Mouse (Mus musculus): ENCODE results near the gene Apoa4. TPM values are rescaled to one million over a fixed set of nuclear protein-coding genes. Genes with fewer than 3 reads are reported as not detected.

The Apoa4 gene
- polyA plus RNA-seq, 1 experiment from 2014 or later = 0.06 TPM

GRCm38 (mm10) chr9:46230450-46230975 lies 10.0 kb upstream of the Apoa4 start:
- Histone ChIP-seq H3K9me3 (ENCODE audit: low read length) (no peaks in the 10 kb centered on the region), H3K4me2 (replicated peaks; ENCODE audit: low read depth, low read length) (peak overlapping the region; percentile 67), H3K9ac (replicated peaks; ENCODE audit: low read depth) (no peak overlapping the region), H3K36me3 (ENCODE audit: insufficient read depth, low read length) (no peaks in the 10 kb centered on the region), H3K4me3 (ENCODE audit: low read depth, low read length) (peak overlapping the region; percentile 31), H3K4me1 (ENCODE audit: insufficient read depth, low read depth, low read length) (peaks cover 7% of the 10 kb centered on the region; the same call in 1 of the 2 replicates), H3K27me3 (replicated peaks; ENCODE audit: insufficient read depth, low read length) (0 out of 2 replicates have a peak, but pooled peaks cover 4% of the 10 kb centered on the region), H3K27ac (ENCODE audit: low read length) (no peak overlapping the region)
- TF ChIP-seq CTCF (IDR thresholded peaks at IDR 0.05) = no peak
- TF ChIP-seq EP300 (IDR thresholded peaks at IDR 0.05) = no peak
- WGBS = 18% methylated on average over 13 of the region's 13 CpGs
- DNase-seq (ENCODE audit: low spot score) (no peak), ATAC-seq (no peak)

- Histone ChIP-seq H3K27ac (ENCODE audit: low read length) (no peak overlapping the region), H3K4me2 (replicated peaks; ENCODE audit: low read depth, low read length) (no peak overlapping the region), H3K4me1 (ENCODE audit: insufficient read depth, low read depth, low read length) (peaks cover 2% of the 10 kb centered on the region; the same call in 1 of the 2 replicates), H3K36me3 (ENCODE audit: insufficient read depth, low read length) (no peaks in the 10 kb centered on the region), H3K4me3 (ENCODE audit: low read depth, low read length) (no peak overlapping the region), H3K27me3 (replicated peaks; ENCODE audit: insufficient read depth, low read length) (0 out of 2 replicates have a peak, but pooled peaks cover 4% of the 10 kb centered on the region), H3K9me3 (ENCODE audit: low read length) (no peaks in the 10 kb centered on the region), H3K9ac (replicated peaks; ENCODE audit: low read depth) (no peak overlapping the region)
- no peak for ATAC-seq
- no peak for DNase-seq (ENCODE audit: low spot score)
- 89% methylated on average over 6 of the region's 6 CpGs for WGBS
- TF ChIP-seq EP300 (IDR thresholded peaks at IDR 0.05) (no peak), CTCF (IDR thresholded peaks at IDR 0.05) (no peak)
Measured at GRCm38 (mm10) chr9:46235196-46235595, 5.3 kb upstream of the Apoa4 start.

GRCm38 (mm10) chr9:46235596-46235648 lies 5.1 kb upstream of the Apoa4 start, which contains the start of gene Apoc3:
Gene Apoc3 (minus strand): TSS chr9:46235636.
- H3K4me2 ChIP-seq (replicated peaks; ENCODE audit: low read depth, low read length) = no peak within 1 kb of the TSS
- ATAC-seq (no peak), DNase-seq (ENCODE audit: low spot score) (no peak)
- no peaks in the 10 kb centered on the region for H3K9me3 ChIP-seq (ENCODE audit: low read length)
- no peak for TF ChIP-seq CTCF (IDR thresholded peaks at IDR 0.05)
- no peak for TF ChIP-seq EP300 (IDR thresholded peaks at IDR 0.05)
- H3K27me3 ChIP-seq (replicated peaks; ENCODE audit: insufficient read depth, low read length) = 0 out of 2 replicates have a peak, but pooled peaks cover 4% of the 10 kb centered on the region
- no peaks in the 10 kb centered on the region for H3K36me3 ChIP-seq (ENCODE audit: insufficient read depth, low read length)
- H3K4me1 ChIP-seq (ENCODE audit: insufficient read depth, low read depth, low read length) = peaks cover under 1% of the 10 kb centered on the region; the same call in 1 of the 2 replicates
- no peak within 1 kb of the TSS for H3K27ac ChIP-seq (ENCODE audit: low read length)
- H3K9ac ChIP-seq (replicated peaks; ENCODE audit: low read depth) = no peak within 1 kb of the TSS
- no peak within 1 kb of the TSS for H3K4me3 ChIP-seq (ENCODE audit: low read depth, low read length)

- WGBS = 48% methylated on average over 4 of the region's 4 CpGs
- H3K27me3 ChIP-seq (replicated peaks; ENCODE audit: insufficient read depth, low read length) = 0 out of 2 replicates have a peak, but pooled peaks cover 2% of the 10 kb centered on the region
- H3K36me3 ChIP-seq (ENCODE audit: insufficient read depth, low read length) = no peaks in the 10 kb centered on the region
- H3K4me3 ChIP-seq (ENCODE audit: low read depth, low read length) = no peak overlapping the region
- DNase-seq (ENCODE audit: low spot score) = no peak
- no peaks in the 10 kb centered on the region for H3K4me1 ChIP-seq (ENCODE audit: insufficient read depth, low read depth, low read length)
- H3K9me3 ChIP-seq (ENCODE audit: low read length) = no peaks in the 10 kb centered on the region
- no peak for TF ChIP-seq CTCF (IDR thresholded peaks at IDR 0.05)
- no peak for TF ChIP-seq EP300 (IDR thresholded peaks at IDR 0.05)
- no peak overlapping the region for H3K9ac ChIP-seq (replicated peaks; ENCODE audit: low read depth)
- no peak for ATAC-seq
- no peak overlapping the region for H3K27ac ChIP-seq (ENCODE audit: low read length)
- H3K4me2 ChIP-seq (replicated peaks; ENCODE audit: low read depth, low read length) = no peak overlapping the region
Measured at GRCm38 (mm10) chr9:46235649-46236048, 4.8 kb upstream of the Apoa4 start.

- no peak for ATAC-seq
- Histone ChIP-seq H3K4me2 (replicated peaks; ENCODE audit: low read depth, low read length) (no peak overlapping the region), H3K36me3 (ENCODE audit: insufficient read depth, low read length) (no peaks in the 10 kb centered on the region), H3K4me1 (ENCODE audit: insufficient read depth, low read depth, low read length) (no peaks in the 10 kb centered on the region), H3K9ac (replicated peaks; ENCODE audit: low read depth) (no peak overlapping the region), H3K4me3 (ENCODE audit: low read depth, low read length) (no peak overlapping the region), H3K9me3 (ENCODE audit: low read length) (no peaks in the 10 kb centered on the region), H3K27ac (ENCODE audit: low read length) (no peak overlapping the region), H3K27me3 (replicated peaks; ENCODE audit: insufficient read depth, low read length) (no peaks in the 10 kb centered on the region)
- TF ChIP-seq CTCF (IDR thresholded peaks at IDR 0.05) (no peak), EP300 (IDR thresholded peaks at IDR 0.05) (no peak)
- WGBS = 79% methylated on average over 7 of the region's 7 CpGs
- no peak for DNase-seq (ENCODE audit: low spot score)
Measured at GRCm38 (mm10) chr9:46238850-46239249, 1.6 kb upstream of the Apoa4 start.

GRCm38 (mm10) chr9:46241818-46242217 lies 1.3 kb downstream of the Apoa4 start:
- no peak for TF ChIP-seq CTCF (IDR thresholded peaks at IDR 0.05)
- no peak for TF ChIP-seq EP300 (IDR thresholded peaks at IDR 0.05)
- DNase-seq (ENCODE audit: low spot score) (no peak), ATAC-seq (no peak)
- no peaks in the 10 kb centered on the region for H3K4me1 ChIP-seq (ENCODE audit: insufficient read depth, low read depth, low read length)
- H3K27me3 ChIP-seq (replicated peaks; ENCODE audit: insufficient read depth, low read length) = no peaks in the 10 kb centered on the region
- no peak overlapping the region for H3K9ac ChIP-seq (replicated peaks; ENCODE audit: low read depth)
- WGBS = 46% methylated on average over 2 of the region's 2 CpGs
- H3K27ac ChIP-seq (ENCODE audit: low read length) = no peak overlapping the region
- no peaks in the 10 kb centered on the region for H3K36me3 ChIP-seq (ENCODE audit: insufficient read depth, low read length)
- H3K9me3 ChIP-seq (ENCODE audit: low read length) = no peaks in the 10 kb centered on the region
- no peak overlapping the region for H3K4me2 ChIP-seq (replicated peaks; ENCODE audit: low read depth, low read length)
- no peak overlapping the region for H3K4me3 ChIP-seq (ENCODE audit: low read depth, low read length)

GRCm38 (mm10) chr9:46243122-46243521 lies 2.6 kb downstream of the Apoa4 start:
- H3K4me2 ChIP-seq (replicated peaks; ENCODE audit: low read depth, low read length) = no peak overlapping the region
- H3K4me3 ChIP-seq (ENCODE audit: low read depth, low read length) = no peak overlapping the region
- H3K27ac ChIP-seq (ENCODE audit: low read length) = no peak overlapping the region
- H3K4me1 ChIP-seq (ENCODE audit: insufficient read depth, low read depth, low read length) = no peaks in the 10 kb centered on the region
- 65% methylated on average over 4 of the region's 4 CpGs for WGBS
- no peaks in the 10 kb centered on the region for H3K36me3 ChIP-seq (ENCODE audit: insufficient read depth, low read length)
- DNase-seq (ENCODE audit: low spot score) = no peak
- no peak overlapping the region for H3K9ac ChIP-seq (replicated peaks; ENCODE audit: low read depth)
- no peaks in the 10 kb centered on the region for H3K9me3 ChIP-seq (ENCODE audit: low read length)
- H3K27me3 ChIP-seq (replicated peaks; ENCODE audit: insufficient read depth, low read length) = no peaks in the 10 kb centered on the region
- TF ChIP-seq CTCF (IDR thresholded peaks at IDR 0.05) = no peak
- no peak for TF ChIP-seq EP300 (IDR thresholded peaks at IDR 0.05)
- no peak for ATAC-seq

Data from lung, postnatal 0 days (tissue).